Mouse (Mus musculus) testis, adult 2 months (tissue): ENCODE measurements around the gene Il23a. TPM values are rescaled to one million over a fixed set of nuclear protein-coding genes. Genes with fewer than 3 reads are reported as not detected.
"Not testable (repeated sequence)": the region's sequence is repeated elsewhere in the genome, so short reads cannot be mapped to it uniquely, and the experiment has no call there.

Source experiments
- H3K27ac ChIP-seq: fragments of 200-500 bp; 2 replicates; pipeline ENCODE4 v1.5.1; 2012; ENCODE audit warnings: low read depth, low read length; ENCODE audit not compliant: control insufficient read depth, insufficient read depth
- H3K27me3 ChIP-seq: fragments of 200-500 bp; 2 replicates; pipeline ENCODE4 v1.6.1; 2012; ENCODE audit warnings: mild to moderate bottlenecking, low read length, moderate library complexity; ENCODE audit not compliant: control insufficient read depth, insufficient read depth
- H3K36me3 ChIP-seq: fragments of 200-500 bp; 2 replicates; pipeline ENCODE4 v1.6.1; 2012; ENCODE audit warnings: mild to moderate bottlenecking, low read length; ENCODE audit not compliant: control insufficient read depth, insufficient read depth
- H3K4me1 ChIP-seq: fragments of 200-500 bp; 2 replicates; pipeline ENCODE4 v1.6.1; 2012; ENCODE audit warnings: low read length; ENCODE audit not compliant: control insufficient read depth, insufficient read depth
- H3K4me3 ChIP-seq: fragments of 200-500 bp; 2 replicates; pipeline ENCODE4 v1.5.1; 2012; ENCODE audit warnings: low read depth, mild to moderate bottlenecking, low read length, moderate library complexity, mixed read lengths; ENCODE audit not compliant: control insufficient read depth
- CTCF ChIP-seq: fragments of 200-500 bp; IDR thresholded peaks from 2 replicates; pipeline ENCODE4 v1.5.1; 2012; ENCODE audit warnings: low read depth, mild to moderate bottlenecking, inconsistent platforms, low read length, moderate library complexity; ENCODE audit not compliant: control insufficient read depth, insufficient read depth, insufficient replicate concordance
- POLR2A ChIP-seq: fragments of 200-500 bp; IDR thresholded peaks from 2 replicates; pipeline ENCODE4 v1.6.1; 2012; ENCODE audit warnings: low read depth, mild to moderate bottlenecking, inconsistent platforms, low read length, moderate library complexity; ENCODE audit not compliant: control insufficient read depth
- polyA plus RNA-seq: library from polyadenylated mRNA; depleted of rRNA; stranded (reverse); fragments of >200 nt; gene quantifications from 2 replicates; pipeline ENCODE4 v1.2.3, GENCODE M21; 2012

The Il23a gene
- polyA plus RNA-seq, 1 experiment: 0.06 TPM

DNA sequence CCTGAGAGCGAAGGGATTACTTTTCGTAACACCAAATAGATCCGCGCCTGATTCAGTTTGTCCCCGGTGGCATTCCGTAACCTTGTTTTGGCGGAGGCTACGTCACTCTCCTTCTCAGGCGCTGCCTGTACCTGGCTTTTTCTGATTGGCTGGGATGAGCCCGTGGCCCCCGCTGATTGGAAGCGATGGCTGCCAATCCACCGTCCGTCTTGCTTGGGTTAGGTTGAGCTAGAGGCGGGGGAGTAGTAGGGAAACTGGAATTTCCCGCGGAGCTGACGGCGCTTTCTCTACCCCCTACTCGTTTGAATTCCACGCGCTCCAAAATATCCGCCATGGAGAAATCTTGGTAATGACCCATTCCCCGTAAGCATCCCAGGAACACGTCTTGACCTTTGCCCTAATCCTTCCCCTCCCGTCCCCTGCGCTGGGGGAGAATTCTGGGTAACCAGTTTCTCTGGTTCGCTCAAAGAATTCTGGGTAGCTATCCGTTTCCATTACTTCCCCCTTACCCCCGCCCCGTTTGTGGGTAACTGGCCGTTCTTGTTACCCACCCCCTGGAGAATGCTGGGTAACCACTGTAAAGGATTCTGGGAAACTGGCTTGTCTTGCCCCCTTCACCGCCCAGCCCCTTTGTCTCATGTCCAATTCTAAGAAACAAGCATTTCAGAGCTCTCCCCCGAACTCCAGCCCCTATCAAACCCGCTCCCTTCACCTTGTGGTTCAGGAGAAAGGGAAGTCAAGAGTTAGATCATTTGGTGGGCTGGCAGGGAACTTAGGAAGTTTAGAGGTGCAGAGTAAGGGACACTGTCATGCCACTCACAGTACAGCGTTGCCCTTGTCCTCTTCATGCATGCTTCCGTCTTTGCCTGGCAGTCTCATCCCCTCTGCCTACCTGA, 4.8 kb upstream of the Il23a start, which contains the start of gene Pan2:
Pan2 (plus strand) TSS at position 210 of the 896 bp plus-strand sequence.
- TF ChIP-seq POLR2A (peak; percentile 75), CTCF (no peak)
- Histone ChIP-seq H3K27me3 (no peaks in the 10 kb centered on the region), H3K4me3 (peak within 1 kb of the TSS; percentile 96), H3K36me3 (no peaks in the 10 kb centered on the region; the same call in 1 of the 2 replicates), H3K27ac (peak within 1 kb of the TSS; percentile 96), H3K4me1 (peaks cover 10% of the 10 kb centered on the region)

DNA sequence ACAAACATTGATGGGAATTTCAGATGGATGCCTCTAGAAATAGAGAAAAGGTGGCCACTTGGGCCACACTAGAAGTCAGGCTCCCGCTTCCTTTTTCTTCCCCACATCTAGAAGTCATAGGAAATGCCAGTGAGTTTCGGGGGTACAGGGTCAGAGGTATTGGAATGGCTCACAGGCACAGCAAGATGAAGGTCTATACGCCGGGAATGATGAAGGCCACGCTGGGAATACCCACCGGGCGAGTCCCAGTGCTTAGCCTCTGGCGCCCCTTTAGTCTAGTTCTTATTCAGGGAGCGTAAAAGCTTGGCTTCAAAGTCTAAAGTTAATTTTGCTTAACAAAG, 4.2 kb upstream of the Il23a start:
- TF ChIP-seq POLR2A (no peak), CTCF (no peak)
- H3K4me3 ChIP-seq: peak overlapping the region; percentile 96
- peak overlapping the region; percentile 83 for H3K27ac ChIP-seq
- H3K36me3 ChIP-seq: no peaks in the 10 kb centered on the region
- H3K27me3 ChIP-seq: no peaks in the 10 kb centered on the region
- H3K4me1 ChIP-seq: peaks cover 11% of the 10 kb centered on the region

DNA sequence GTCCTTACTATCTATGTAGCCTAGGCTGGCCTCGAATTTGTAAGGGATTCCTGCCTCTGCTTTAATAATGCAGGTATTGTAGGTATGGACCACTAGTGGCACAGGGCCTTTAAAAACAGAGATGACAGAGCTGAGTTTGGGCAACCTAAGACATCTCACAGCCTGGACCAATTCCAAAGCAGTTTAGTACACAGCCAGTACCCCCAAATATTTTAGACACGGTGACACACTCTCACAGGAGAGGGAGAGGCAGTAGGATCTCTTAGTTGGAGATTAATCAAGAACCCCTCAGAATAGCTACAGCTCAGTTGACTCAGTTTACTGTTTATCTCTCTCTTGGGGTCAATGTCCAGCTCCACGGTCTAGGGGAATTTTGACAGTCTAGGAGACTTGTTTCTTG, 3.8 kb upstream of the Il23a start:
- no peak for TF ChIP-seq POLR2A
- no peak for TF ChIP-seq CTCF

DNA sequence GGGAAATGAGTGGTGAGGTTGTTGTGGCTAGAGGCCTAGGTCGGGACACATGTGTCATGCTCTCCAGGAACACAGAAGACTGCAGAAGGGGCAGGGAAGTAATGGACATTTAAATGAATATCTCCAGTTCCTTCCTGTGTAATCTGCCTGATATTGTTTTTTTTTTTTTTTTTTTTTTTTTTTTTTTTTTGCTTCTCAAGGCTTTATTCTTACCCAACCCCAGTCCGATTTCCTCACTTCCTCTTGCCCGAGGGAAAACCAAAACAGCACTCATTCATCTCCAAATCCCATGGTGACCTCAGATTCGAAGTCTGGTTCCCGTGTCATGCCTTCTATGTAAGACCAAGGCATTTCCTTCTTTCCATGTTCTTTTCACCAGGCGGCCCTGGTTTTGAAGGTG, 309 bp downstream of the Il23a start:
- Histone ChIP-seq H3K4me3 (no peak overlapping the region), H3K4me1 (peaks cover 7% of the 10 kb centered on the region), H3K27me3 (no peaks in the 10 kb centered on the region), H3K27ac (no peak overlapping the region), H3K36me3 (no peaks in the 10 kb centered on the region)
- TF ChIP-seq CTCF: no peak
- TF ChIP-seq POLR2A: no peak

More for the DNA sequence above, 3.8 kb upstream of the Il23a start:
- H3K4me3 ChIP-seq: peak overlapping the region; percentile 96
- H3K36me3 ChIP-seq: no peaks in the 10 kb centered on the region
- H3K27me3 ChIP-seq: no peaks in the 10 kb centered on the region
- H3K4me1 ChIP-seq: peaks cover 14% of the 10 kb centered on the region
- peak overlapping the region; percentile 83 for H3K27ac ChIP-seq

DNA sequence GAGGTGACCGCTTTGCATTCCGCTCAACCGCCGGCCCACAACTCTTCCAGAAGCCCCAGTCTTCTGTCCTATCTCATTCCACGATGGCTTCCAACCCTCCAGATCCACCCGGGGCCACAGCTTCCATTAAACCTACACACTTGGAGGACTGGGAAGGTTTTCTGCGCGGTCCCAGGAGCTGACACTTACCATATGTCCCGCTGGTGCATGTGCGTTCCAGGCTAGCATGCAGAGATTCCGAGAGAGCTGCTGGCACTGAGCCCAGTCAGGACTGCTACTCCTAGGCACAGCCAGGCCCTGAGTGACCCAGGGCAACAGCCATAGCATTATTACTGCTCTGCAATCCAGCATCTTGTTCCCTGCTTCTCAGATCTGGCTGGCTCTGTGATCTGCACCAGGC, 930 bp downstream of the Il23a start:
- no peak for TF ChIP-seq CTCF
- TF ChIP-seq POLR2A: no peak
- no peak overlapping the region for H3K4me3 ChIP-seq
- no peaks in the 10 kb centered on the region for H3K36me3 ChIP-seq
- peaks cover 7% of the 10 kb centered on the region for H3K4me1 ChIP-seq
- H3K27me3 ChIP-seq: no peaks in the 10 kb centered on the region
- H3K27ac ChIP-seq: no peak overlapping the region

DNA sequence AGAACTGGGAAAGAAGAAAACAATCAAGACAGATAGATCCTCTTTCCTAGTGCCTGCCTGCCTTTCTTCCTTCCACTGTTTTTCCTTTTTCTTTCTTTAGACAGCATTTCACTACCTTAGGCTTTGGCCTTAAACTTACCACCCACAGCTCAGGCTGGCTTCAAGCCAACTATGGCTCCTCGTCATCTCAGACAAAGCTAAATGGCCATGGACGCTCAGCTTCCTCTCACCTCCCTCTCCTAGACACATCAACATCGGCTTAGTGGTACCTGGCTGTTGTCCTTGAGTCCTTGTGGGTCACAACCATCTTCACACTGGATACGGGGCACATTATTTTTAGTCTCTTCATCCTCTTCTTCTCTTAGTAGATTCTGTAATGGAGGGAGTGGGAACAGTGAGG, 1.3 kb downstream of the Il23a start:
- TF ChIP-seq POLR2A (no peak), CTCF (no peak)
- Histone ChIP-seq H3K4me1 (peaks cover 5% of the 10 kb centered on the region), H3K36me3 (no peaks in the 10 kb centered on the region), H3K27me3 (no peaks in the 10 kb centered on the region), H3K27ac (no peak overlapping the region), H3K4me3 (no peak overlapping the region)

DNA sequence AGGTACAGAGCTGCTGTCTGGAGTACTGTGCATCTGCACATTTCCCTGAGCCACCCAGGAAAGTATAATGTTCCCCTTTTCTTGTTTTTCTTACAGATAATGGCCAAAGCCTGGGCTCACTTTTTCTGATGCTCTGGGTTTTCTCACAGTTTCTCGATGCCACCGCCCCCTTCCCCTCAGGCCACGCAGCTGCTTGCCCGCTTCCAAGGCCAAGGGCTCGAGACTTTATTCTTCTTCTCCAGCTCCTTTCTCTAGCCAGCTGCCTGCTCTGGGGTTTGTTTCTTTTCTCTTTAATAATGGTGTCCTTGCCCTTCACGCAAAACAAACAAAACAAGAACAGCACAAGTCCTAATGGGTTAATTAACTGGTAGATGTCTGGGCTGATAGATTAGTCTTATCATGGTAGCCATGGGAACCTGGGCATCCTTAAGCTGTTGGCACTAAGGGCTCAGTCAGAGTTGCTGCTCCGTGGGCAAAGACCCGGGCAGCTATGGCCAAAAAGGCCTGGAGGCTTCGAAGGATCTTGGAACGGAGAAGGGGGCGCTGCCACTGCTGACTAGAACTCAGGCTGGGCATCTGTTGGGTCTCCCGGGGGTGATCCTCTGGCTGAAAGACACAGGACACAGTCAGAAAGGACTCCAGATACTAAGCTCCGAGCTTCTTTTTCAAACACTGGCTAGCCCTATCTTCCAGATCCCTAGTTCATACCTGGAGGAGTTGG, 2.0 kb downstream of the Il23a start:
- no peak for TF ChIP-seq POLR2A
- TF ChIP-seq CTCF: no peak
- no peak overlapping the region for H3K27ac ChIP-seq
- H3K36me3 ChIP-seq: no peaks in the 10 kb centered on the region
- H3K4me1 ChIP-seq: peaks cover 4% of the 10 kb centered on the region; the same call in 1 of the 2 replicates
- H3K4me3 ChIP-seq: no peak overlapping the region
- H3K27me3 ChIP-seq: no peaks in the 10 kb centered on the region

DNA sequence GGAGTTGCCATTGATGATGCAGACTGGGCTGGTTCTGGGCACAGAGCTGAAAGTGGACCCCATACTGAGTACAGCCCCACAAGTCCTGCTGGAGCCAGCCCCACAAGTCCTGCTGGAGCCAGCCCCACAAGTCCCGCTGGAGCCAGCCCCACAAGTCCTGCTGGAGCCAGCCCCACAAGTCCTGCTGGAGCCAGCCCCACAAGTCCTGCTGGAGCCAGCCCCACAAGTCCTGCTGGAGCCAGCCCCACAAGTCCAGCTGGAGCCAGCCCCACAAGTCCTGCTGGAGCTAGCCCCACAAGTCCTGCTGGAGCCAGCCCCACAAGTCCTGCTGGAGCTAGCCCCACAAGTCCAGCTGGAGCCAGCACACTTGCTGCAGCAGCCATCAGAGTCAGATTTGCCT, 8.0 kb downstream of the Il23a start:
- H3K4me3 ChIP-seq, H3K36me3 ChIP-seq, H3K27ac ChIP-seq, H3K4me1 ChIP-seq, H3K27me3 ChIP-seq: not testable (repeated sequence)
